Mouse (Mus musculus) small intestine, adult 2 months (tissue): ENCODE measurements around the gene Tigd3.

ENCODE experiments used
- CTCF ChIP-seq: fragments of 200-500 bp; IDR thresholded peaks from 2 replicates; pipeline ENCODE4 v1.5.1; 2012; ENCODE audit warnings: low read depth, mild to moderate bottlenecking, control low read depth, inconsistent platforms, low read length, moderate library complexity, mixed read lengths; ENCODE audit not compliant: insufficient replicate concordance, insufficient read length; ENCODE audit errors: extremely low read depth
- POLR2A ChIP-seq: fragments of 200-500 bp; IDR thresholded peaks from 2 replicates; pipeline ENCODE4 v1.6.1; 2012; ENCODE audit warnings: low read depth, mild to moderate bottlenecking, control low read depth, inconsistent platforms, low read length, moderate library complexity

DNA sequence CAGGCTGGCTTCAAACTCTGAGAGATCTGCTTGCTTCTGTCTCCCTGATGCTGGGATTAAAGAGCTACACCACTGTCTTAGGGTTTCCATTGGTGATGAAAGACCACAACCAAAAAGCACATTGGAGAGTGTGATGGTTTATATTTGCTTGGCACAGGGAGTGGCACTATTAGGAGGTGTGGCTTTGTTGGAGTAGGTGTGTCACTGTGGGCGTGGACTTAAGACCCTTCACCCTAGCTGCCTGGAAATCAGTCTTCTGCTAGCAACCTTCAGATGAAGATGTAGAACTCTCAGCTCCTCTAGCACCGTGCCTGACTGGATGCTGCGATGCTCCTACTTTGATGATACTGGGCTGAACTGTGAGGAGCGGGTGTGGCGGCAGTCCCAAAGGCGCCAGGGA lies 44.6 kb upstream of the Tigd3 start:
- TF ChIP-seq CTCF (no peak), POLR2A (no peak)
